Mouse (Mus musculus): ENCODE data around the gene Notch1. TPM values are rescaled to one million over a fixed set of nuclear protein-coding genes. Genes with fewer than 3 reads are reported as not detected.

The Notch1 gene
- polyA plus RNA-seq, 1 experiment from 2014 or later = 2.8 TPM

DNA sequence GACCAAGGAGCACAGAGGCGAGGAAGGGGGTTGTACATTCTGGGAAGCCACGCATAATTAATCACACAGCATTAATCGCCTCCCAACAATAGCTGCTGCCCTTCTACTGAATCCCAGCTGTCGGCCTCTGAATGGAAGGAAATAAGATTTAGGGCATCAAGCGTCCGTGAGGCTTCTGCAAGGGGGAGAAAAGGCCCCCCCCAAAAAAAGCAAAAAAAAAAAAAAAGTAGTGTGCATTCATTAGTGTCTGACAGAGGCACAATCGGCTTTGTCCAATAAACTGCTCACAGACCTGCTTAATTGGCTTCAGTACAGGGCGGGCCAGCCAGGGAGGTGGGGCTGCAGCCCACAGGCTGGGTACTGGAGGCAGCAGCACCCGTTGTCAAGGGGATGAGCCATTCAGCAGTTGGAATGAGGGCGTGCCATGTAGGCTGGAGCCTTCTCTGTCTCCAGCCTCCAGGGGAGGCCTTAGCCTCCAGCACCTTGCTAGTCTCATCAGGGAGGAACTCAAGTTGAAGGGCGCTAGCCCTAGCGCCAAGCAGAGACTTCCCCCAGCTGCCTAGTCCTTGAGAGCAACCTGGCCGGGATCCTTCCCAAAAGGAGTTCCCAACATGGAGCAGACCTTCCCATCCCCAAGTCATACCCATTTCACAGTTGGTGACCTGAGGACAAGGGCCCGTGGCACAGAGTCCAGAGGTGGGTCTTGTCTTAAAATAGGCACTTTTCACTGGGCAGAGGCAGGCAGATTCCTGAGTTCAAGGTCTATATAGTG lies 15.7 kb downstream of the Notch1 start:
- Histone ChIP-seq H3K4me3 (replicated peaks) (peak overlapping the region; percentile 64; the same call in 1 of the 2 replicates), H3K27me3 (peaks cover 56% of the 10 kb centered on the region), H3K36me3 (replicated peaks) (0 out of 2 replicates have a peak, but pooled peaks cover 6% of the 10 kb centered on the region), H3K4me2 (no peak overlapping the region), H3K27ac (replicated peaks) (no peak overlapping the region), H3K9me3 (replicated peaks) (no peaks in the 10 kb centered on the region), H3K9ac (no peak overlapping the region), H3K4me1 (replicated peaks) (peaks cover 29% of the 10 kb centered on the region)
- no peak for ATAC-seq (ENCODE audit: insufficient read depth)
- 54% methylated on average over 14 of the region's 14 CpGs for WGBS (ENCODE audit: insufficient replicate concordance)

DNA sequence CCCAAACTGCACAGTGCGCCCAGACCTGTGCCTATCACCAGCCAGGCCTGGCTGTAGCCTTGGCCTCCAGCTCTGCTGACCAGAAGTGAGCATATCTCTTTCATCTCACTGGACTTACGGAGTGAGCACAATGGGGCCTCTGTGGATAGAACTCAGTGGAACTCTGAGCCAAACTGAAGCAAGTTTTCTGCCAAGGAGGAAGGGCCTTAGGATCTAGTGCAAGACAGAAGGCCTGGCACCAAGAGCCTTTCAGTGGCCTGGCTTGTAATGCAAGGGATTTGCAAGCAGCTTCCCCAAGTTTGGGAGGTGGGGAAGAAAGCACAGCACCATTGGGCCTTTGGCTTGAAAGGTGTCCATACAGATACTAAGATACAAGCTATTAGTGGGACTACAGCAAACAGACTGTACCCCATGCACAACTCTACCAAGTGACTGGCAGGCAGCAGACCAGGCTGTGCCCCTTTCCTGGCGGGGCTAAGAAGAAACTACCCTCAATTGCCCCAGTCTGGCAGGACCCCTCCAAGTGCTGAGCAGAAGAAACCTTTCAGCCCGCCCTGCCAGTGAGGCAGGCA lies 16.4 kb downstream of the Notch1 start:
- 69% methylated on average over 4 of the region's 4 CpGs for WGBS (ENCODE audit: insufficient replicate concordance)
- no peak overlapping the region for H3K4me2 ChIP-seq
- H3K4me1 ChIP-seq (replicated peaks) = peaks cover 29% of the 10 kb centered on the region
- peaks cover 54% of the 10 kb centered on the region for H3K27me3 ChIP-seq
- ATAC-seq (ENCODE audit: insufficient read depth) = no peak
- no peak overlapping the region for H3K4me3 ChIP-seq (replicated peaks)
- no peaks in the 10 kb centered on the region for H3K9me3 ChIP-seq (replicated peaks)
- no peak overlapping the region for H3K9ac ChIP-seq
- H3K36me3 ChIP-seq (replicated peaks) = 0 out of 2 replicates have a peak, but pooled peaks cover 6% of the 10 kb centered on the region
- H3K27ac ChIP-seq (replicated peaks) = no peak overlapping the region

DNA sequence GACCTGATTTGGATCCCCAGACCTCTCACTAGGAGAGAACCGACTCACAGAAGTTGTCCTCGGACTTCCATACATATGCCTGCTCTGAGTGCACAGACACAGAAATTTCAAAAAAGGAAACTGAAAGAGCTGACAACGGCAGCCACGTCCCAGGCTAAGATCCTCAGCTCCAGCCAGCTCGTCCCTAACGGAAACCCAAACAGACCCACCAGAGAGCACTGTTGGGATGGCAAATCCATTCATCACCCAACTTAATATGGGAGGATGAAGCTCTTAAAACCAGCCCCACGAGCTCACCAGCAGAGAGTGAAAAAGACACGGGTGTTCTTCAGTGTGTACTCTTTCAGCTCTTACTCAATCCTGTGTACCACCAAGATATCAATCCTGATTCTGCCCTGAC lies 17.8 kb downstream of the Notch1 start:
- H3K27me3 ChIP-seq = peaks cover 40% of the 10 kb centered on the region
- H3K9me3 ChIP-seq (replicated peaks) = no peaks in the 10 kb centered on the region
- 0 out of 2 replicates have a peak overlapping the region, but pooled peaks have one; percentile 15 for H3K27ac ChIP-seq (replicated peaks)
- 43% methylated on average over 8 of the region's 8 CpGs for WGBS (ENCODE audit: insufficient replicate concordance)
- no peak overlapping the region for H3K4me3 ChIP-seq (replicated peaks)
- no peak for ATAC-seq (ENCODE audit: insufficient read depth)
- no peak overlapping the region for H3K9ac ChIP-seq
- H3K4me2 ChIP-seq = no peak overlapping the region
- 0 out of 2 replicates have a peak, but pooled peaks cover 6% of the 10 kb centered on the region for H3K36me3 ChIP-seq (replicated peaks)
- peaks cover 37% of the 10 kb centered on the region for H3K4me1 ChIP-seq (replicated peaks)

DNA sequence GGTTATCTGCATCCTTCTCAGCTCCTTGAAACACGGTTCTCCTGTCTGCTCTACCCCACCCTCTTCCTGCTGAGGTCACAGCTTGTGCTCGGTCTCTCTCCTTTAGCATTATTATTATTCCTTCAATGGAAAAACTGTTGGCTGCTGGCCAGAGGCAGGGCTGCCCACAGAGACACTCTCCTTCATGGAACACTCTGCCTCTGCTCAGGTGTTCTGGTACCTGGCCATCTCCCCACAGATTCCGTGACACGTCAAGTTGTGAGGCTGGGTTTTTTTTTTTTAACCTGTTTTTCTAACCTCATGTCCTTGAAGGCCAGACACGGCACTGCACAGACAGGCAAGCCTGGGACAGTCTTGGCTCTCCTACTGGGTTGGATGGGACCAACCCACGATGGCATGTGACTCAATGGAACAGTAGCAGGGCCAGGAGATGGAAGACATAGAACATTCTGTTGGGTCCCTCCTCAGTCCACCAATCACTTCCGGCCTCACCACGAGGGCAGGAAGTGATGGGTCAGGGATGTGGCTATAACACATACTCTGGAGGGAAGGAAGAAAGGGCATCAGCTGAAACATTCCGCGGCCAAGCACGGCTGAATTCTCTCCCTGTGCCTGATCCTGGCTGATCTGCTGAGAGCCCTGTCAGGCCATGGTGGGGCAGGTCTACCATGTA lies 18.5 kb downstream of the Notch1 start:
- ATAC-seq (ENCODE audit: insufficient read depth) = no peak
- H3K27ac ChIP-seq (replicated peaks) = 0 out of 2 replicates have a peak overlapping the region, but pooled peaks have one; percentile 15
- peaks cover 33% of the 10 kb centered on the region for H3K27me3 ChIP-seq
- H3K36me3 ChIP-seq (replicated peaks) = 0 out of 2 replicates have a peak, but pooled peaks cover 6% of the 10 kb centered on the region
- H3K4me1 ChIP-seq (replicated peaks) = peaks cover 43% of the 10 kb centered on the region
- no peak overlapping the region for H3K9ac ChIP-seq
- no peak overlapping the region for H3K4me3 ChIP-seq (replicated peaks)
- no peaks in the 10 kb centered on the region for H3K9me3 ChIP-seq (replicated peaks)
- WGBS (ENCODE audit: insufficient replicate concordance) = 33% methylated on average over 11 of the region's 11 CpGs
- H3K4me2 ChIP-seq = no peak overlapping the region

DNA sequence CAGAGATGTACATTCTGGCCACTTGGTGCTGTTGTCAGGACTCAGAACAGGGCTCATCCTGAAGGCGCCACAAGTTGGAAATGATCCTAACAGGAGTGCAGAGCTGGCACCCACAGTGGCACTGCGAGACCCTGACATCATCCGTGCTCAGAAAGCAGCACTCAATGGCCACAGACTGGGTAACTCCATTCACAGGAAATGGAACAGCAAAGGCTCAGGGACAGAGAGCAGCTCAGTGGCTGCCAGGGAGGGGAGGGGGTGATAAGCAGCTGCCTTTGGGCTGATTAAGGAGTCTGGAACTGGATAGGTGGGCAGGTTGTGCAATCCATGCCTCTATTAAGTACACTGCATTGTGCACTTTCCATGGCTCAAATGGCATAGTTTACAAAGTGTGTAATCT lies 20.0 kb downstream of the Notch1 start:
- WGBS (ENCODE audit: insufficient replicate concordance) = 43% methylated on average over 3 of the region's 3 CpGs
- no peak overlapping the region for H3K4me3 ChIP-seq (replicated peaks)
- ATAC-seq (ENCODE audit: insufficient read depth) = no peak
- no peak overlapping the region for H3K9ac ChIP-seq
- H3K27me3 ChIP-seq = peaks cover 17% of the 10 kb centered on the region
- H3K4me1 ChIP-seq (replicated peaks) = peaks cover 50% of the 10 kb centered on the region
- no peak overlapping the region for H3K4me2 ChIP-seq
- no peak overlapping the region for H3K27ac ChIP-seq (replicated peaks)
- H3K9me3 ChIP-seq (replicated peaks) = no peaks in the 10 kb centered on the region
- H3K36me3 ChIP-seq (replicated peaks) = 0 out of 2 replicates have a peak, but pooled peaks cover 6% of the 10 kb centered on the region

DNA sequence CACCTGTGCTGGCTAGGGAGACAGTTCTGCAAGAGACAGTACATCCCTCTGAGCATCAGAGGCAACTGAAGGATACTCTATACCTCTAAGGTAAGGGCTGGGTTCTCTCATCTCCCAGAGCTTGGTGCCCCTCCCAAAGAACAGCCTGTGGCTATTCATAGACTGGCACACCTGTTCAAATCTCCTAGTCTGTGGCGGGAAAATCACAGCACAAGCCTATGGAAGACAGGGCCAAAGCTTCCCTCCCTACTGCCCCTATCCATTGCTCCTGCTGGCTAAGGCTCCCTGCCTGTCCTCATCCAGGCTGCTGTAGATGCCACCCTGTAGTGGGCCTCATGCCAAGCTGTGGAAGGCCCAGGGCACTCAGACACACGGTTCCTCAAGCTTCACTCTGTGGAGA lies 20.8 kb downstream of the Notch1 start:
- WGBS (ENCODE audit: insufficient replicate concordance) = 61% methylated on average over 2 of the region's 2 CpGs
- Histone ChIP-seq H3K9ac (no peak overlapping the region), H3K27me3 (peaks cover 10% of the 10 kb centered on the region), H3K36me3 (replicated peaks) (0 out of 2 replicates have a peak, but pooled peaks cover 6% of the 10 kb centered on the region), H3K4me3 (replicated peaks) (no peak overlapping the region), H3K9me3 (replicated peaks) (no peaks in the 10 kb centered on the region), H3K27ac (replicated peaks) (no peak overlapping the region), H3K4me1 (replicated peaks) (peaks cover 53% of the 10 kb centered on the region), H3K4me2 (no peak overlapping the region)
- no peak for ATAC-seq (ENCODE audit: insufficient read depth)

DNA sequence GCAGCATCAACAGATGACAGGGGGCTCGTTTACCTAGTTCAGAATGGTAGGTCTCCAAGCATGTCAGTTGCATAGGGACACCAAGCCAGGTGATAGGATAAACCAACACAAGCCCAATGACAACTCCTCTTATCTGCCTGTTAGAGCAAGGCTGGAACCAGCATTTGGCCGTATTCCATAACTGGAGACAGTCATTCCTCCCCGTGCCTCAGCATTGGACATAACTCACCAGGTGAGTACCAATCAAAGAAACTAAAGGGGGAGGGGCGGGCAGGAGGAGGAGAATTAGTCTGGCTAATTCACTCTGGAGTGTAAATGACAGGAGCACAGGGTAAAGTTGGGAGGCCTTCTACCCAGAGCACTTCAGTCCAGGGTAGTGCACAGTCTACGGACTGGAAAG lies 21.5 kb downstream of the Notch1 start:
- no peak for ATAC-seq (ENCODE audit: insufficient read depth)
- H3K4me1 ChIP-seq (replicated peaks) = peaks cover 53% of the 10 kb centered on the region
- 54% methylated on average over 5 of the region's 5 CpGs for WGBS (ENCODE audit: insufficient replicate concordance)

DNA sequence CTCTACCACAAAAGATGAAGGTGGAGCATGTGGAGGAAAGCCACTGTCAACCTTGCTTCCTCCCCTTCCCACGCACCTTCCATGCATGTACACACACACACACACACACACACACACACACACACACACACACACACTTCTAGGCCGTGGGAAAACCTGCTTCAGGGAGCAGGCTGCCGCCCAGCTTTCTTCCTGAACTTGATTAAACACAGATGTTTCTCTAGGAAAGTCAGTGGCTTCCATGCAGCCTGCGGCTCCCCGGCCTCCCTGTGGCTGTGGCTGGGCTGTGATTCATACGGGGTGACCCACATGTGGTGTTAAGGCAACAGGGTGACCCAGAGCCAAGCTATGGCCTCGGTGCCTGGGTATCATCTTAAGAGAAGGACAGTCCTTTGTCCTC lies 22.1 kb downstream of the Notch1 start:
- Histone ChIP-seq H3K4me1 (replicated peaks) (peaks cover 56% of the 10 kb centered on the region), H3K36me3 (replicated peaks) (no peaks in the 10 kb centered on the region), H3K27ac (replicated peaks) (no peak overlapping the region), H3K4me3 (replicated peaks) (no peak overlapping the region), H3K27me3 (no peaks in the 10 kb centered on the region), H3K4me2 (no peak overlapping the region), H3K9ac (no peak overlapping the region), H3K9me3 (replicated peaks) (no peaks in the 10 kb centered on the region)
- no peak for ATAC-seq (ENCODE audit: insufficient read depth)
- 29% methylated on average over 7 of the region's 7 CpGs for WGBS (ENCODE audit: insufficient replicate concordance)

More for the DNA sequence above, 21.5 kb downstream of the Notch1 start:
- no peak overlapping the region for H3K4me2 ChIP-seq
- 0 out of 2 replicates have a peak, but pooled peaks cover 1% of the 10 kb centered on the region for H3K36me3 ChIP-seq (replicated peaks)
- H3K27me3 ChIP-seq = peaks cover 3% of the 10 kb centered on the region; the same call in 1 of the 2 replicates
- no peak overlapping the region for H3K4me3 ChIP-seq (replicated peaks)
- no peak overlapping the region for H3K9ac ChIP-seq
- H3K27ac ChIP-seq (replicated peaks) = no peak overlapping the region
- H3K9me3 ChIP-seq (replicated peaks) = no peaks in the 10 kb centered on the region

DNA sequence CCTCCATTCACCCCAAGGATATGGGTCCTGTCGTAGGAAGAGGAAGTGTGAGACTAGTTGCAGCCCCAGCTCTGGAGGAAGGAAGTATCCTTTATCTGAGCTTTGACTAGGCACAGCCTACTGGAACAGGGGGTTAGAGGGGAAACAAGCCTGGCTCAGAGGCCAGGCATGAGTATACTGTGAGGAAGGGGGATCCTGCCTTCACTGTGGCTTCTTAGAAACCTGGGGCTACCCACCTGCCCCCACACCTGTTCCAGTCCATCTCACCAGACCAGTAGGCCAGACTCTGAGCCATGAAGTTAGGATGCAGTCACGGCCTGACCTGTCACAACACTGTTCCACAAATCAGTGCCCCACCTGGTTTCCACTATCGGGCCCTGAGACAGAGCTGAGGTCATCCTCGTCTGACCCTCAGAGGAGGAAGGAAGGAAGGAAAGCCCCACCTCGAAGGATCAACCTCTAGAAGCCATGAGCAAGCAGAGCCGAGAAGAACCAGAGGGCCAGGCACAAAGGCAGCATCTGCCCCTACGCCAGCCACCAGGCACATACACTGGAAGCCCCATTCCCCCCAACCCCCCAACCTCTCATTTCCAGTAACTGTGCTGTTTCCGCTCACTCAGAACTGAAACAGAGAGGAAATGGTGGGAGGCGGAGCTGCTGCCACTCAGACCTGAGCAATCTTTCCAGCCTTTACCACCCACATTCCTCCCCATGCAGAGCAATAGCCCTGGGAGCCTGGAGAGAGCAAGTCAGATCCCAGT lies 23.3 kb downstream of the Notch1 start:
- WGBS (ENCODE audit: insufficient replicate concordance) = 15% methylated on average over 9 of the region's 9 CpGs
- peaks cover 63% of the 10 kb centered on the region for H3K4me1 ChIP-seq (replicated peaks)
- peak overlapping the region; percentile 30 for H3K4me2 ChIP-seq
- H3K9me3 ChIP-seq (replicated peaks) = no peaks in the 10 kb centered on the region
- peak overlapping the region; percentile 66 for H3K27ac ChIP-seq (replicated peaks)
- no peaks in the 10 kb centered on the region for H3K27me3 ChIP-seq
- H3K4me3 ChIP-seq (replicated peaks) = no peak overlapping the region
- no peak overlapping the region for H3K9ac ChIP-seq
- ATAC-seq (ENCODE audit: insufficient read depth) = 0 out of 2 replicates have a peak, but pooled peaks have one; percentile 29
- no peaks in the 10 kb centered on the region for H3K36me3 ChIP-seq (replicated peaks)

DNA sequence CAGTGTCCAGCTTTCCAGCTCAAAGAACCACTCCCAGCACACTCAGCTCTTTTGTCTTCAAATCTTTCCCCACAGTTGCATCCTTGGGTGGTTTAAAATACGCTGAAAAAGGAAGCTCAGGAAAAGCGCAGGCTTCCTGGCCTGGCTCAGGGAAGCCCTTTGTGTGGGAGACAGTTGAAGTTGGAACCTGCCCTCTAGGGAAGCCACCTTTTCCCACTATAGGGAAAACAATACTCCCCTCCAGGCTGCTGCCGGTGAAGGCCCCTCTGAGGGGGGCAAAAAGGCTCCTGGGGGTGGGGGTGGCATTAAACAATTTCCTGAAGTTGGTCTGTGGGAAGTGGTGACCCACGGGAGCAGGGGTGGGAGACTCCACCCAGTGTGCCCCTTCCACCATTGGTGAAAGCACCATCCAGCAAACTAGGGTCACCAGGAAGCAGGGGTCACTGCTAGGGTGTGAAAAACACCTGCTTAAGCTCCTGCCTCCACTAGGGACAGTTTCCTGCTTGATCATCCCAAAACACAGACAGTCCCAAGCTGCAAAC lies 25.6 kb downstream of the Notch1 start:
- H3K27ac ChIP-seq (replicated peaks) = no peak overlapping the region; the same call in 1 of the 2 replicates
- peaks cover 75% of the 10 kb centered on the region for H3K4me1 ChIP-seq (replicated peaks)
- ATAC-seq (ENCODE audit: insufficient read depth) = no peak
- no peaks in the 10 kb centered on the region for H3K27me3 ChIP-seq
- no peaks in the 10 kb centered on the region for H3K36me3 ChIP-seq (replicated peaks)
- H3K9me3 ChIP-seq (replicated peaks) = no peaks in the 10 kb centered on the region
- H3K9ac ChIP-seq = no peak overlapping the region
- WGBS (ENCODE audit: insufficient replicate concordance) = 34% methylated on average over 4 of the region's 4 CpGs
- no peak overlapping the region for H3K4me3 ChIP-seq (replicated peaks)
- no peak overlapping the region for H3K4me2 ChIP-seq
